Mouse (Mus musculus): ENCODE data around the gene Cldn3. TPM values are rescaled to one million over a fixed set of nuclear protein-coding genes. Genes with fewer than 3 reads are reported as not detected.

Gene Cldn3
- polyA plus RNA-seq, 1 experiment from 2014 or later, result 16.2 TPM

DNA sequence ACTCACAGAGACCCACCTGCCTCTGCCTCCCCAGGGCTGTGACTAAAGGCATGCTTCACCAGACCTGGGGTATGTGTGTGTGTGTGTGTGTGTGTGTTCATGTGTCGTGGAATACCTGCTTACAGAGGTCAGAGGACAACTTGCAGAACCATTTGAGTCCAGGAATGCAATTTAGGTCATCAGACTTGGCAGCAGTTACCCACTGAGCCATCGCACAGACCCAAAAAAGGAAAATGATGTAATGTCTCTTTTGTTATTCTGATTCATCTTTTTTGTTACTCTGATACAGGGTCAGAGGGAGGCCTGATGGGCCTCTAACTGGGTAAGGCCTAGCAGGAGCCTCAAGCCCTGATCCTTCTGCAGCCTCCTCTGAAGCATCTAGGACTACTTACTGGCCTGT is 43.3 kb upstream of the Cldn3 start:
- no peak overlapping the region for H3K4me2 ChIP-seq (replicated peaks; ENCODE audit: low read depth)
- 53% methylated on average over 2 of the region's 2 CpGs for WGBS
- H3K27ac ChIP-seq (replicated peaks), result no peak overlapping the region

DNA sequence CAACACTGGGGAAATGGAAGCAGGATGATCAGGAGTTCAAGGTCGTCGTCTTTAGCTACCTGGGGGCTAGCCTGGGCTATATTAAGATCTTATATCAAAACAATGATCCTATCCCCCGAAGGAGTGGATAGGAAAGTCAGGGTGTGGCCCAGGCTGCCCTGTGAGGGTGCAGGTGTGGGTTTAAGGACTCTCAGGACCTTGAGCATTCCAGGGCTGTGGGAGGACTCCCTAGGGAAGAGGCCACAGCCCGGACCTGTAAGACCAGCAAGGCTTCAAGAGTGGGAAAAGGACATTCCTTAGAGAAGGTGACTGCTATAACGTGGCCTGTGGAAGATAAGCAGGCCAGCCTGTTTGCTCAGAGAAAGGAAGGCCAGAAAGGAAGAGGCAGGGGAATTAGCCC is 41.8 kb upstream of the Cldn3 start:
- ATAC-seq (ENCODE audit: low FRiP score, low TSS enrichment) (no peak), DNase-seq (ENCODE audit: low spot score) (no peak)
- Histone ChIP-seq H3K27ac (replicated peaks) (no peak overlapping the region), H3K4me1 (replicated peaks; ENCODE audit: control insufficient read depth, insufficient read depth) (peaks cover 6% of the 10 kb centered on the region; the same call in 1 of the 2 replicates), H3K27me3 (ENCODE audit: control insufficient read depth, insufficient read depth, low read length) (no peaks in the 10 kb centered on the region), H3K9ac (ENCODE audit: low read length) (no peak overlapping the region), H3K4me2 (replicated peaks; ENCODE audit: low read depth) (no peak overlapping the region), H3K9me3 (ENCODE audit: control insufficient read depth, low read length) (no peaks in the 10 kb centered on the region), H3K36me3 (ENCODE audit: control insufficient read depth, insufficient read depth, low read length) (no peaks in the 10 kb centered on the region), H3K4me3 (ENCODE audit: low read depth, low read length) (no peak overlapping the region)
- 53% methylated on average over 5 of the region's 5 CpGs for WGBS
- TF ChIP-seq CTCF (IDR thresholded peaks at IDR 0.05; ENCODE audit: low read depth), result no peak
- TF ChIP-seq EP300 (optimal IDR thresholded peaks at IDR 0.05), result no peak

More for the DNA sequence above, 43.3 kb upstream of the Cldn3 start:
- DNase-seq (ENCODE audit: low spot score), result no peak
- H3K36me3 ChIP-seq (ENCODE audit: control insufficient read depth, insufficient read depth, low read length), result no peaks in the 10 kb centered on the region
- TF ChIP-seq EP300 (optimal IDR thresholded peaks at IDR 0.05), result no peak
- no peak for TF ChIP-seq CTCF (IDR thresholded peaks at IDR 0.05; ENCODE audit: low read depth)
- H3K4me3 ChIP-seq (ENCODE audit: low read depth, low read length), result no peak overlapping the region
- no peaks in the 10 kb centered on the region for H3K9me3 ChIP-seq (ENCODE audit: control insufficient read depth, low read length)
- peaks cover 6% of the 10 kb centered on the region; the same call in 1 of the 2 replicates for H3K4me1 ChIP-seq (replicated peaks; ENCODE audit: control insufficient read depth, insufficient read depth)
- H3K27me3 ChIP-seq (ENCODE audit: control insufficient read depth, insufficient read depth, low read length), result no peaks in the 10 kb centered on the region
- ATAC-seq (ENCODE audit: low FRiP score, low TSS enrichment), result no peak
- H3K9ac ChIP-seq (ENCODE audit: low read length), result no peak overlapping the region

DNA sequence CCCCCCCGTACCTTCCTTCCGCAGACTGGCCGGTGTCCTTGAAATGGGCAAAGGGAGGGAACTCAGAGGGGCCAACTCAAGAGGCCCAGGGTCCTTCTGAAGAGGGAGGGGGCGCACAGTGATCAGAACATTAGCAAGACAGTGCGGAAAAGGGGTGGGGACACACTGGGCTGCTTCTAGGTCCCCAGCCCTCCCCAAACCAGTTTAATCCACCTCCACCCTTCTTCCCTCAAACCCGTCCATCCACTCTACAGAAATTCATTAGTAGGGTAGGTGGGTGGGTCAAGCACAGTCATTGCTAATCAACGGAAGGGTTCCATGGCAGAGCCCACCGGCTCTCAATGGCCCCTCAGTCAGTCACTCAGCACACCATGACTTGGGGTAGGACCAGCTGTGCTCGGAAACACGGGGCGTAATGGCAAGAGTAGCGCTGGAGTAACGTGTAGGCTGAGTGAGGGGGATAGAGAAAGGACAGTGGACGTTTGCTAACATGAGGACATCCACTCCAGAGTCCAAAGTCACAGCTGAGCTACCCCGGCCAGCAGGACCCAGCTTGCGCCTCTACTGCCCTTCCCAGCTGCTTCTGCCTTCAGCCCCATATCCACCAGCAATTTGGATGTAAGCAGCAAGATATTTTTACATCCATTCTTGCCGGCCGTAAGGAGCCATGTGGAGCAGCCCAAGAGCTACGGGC is 40.6 kb upstream of the Cldn3 start:
- 43% methylated on average over 16 of the region's 19 CpGs for whole genome bisulfite sequencing

DNA sequence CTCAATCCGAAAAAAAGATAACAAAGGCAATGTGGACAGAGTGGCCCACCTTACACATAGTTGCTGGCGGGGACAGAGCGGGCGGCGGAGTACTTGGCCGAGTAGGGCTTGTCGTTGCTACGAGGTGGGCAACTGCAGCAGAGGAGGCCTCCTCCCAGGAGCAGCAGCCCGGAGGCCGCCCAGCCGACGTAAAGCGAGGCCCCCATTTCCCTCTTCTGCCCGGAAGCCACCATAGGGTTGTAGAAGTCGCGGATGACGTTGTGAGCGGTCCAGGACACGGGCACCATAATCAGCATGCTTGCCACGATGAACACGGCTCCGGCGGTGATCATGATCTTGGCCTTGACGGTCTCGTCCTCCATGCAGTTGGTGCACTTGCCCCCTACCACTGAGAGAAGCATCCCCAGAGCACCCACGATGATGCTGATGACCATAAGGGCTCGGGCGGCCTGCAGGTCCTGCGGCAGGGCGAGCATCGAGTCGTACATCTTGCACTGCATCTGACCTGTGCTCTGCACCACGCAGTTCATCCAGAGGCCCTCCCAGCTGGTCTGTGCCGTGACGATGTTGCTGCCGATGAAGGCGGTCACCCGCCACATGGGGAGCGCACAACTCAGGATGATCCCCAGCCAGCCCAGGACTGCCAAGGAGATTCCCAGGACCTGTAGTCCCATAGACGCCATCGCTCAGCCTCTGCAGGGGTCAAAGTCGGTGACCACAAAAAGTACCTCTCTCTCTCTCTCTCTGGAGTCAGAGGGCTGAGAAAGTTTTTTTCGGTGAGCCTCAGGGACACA is 39.8 kb upstream of the Cldn3 start:
- H3K27ac ChIP-seq (replicated peaks), result peak overlapping the region; percentile 81
- DNase-seq (ENCODE audit: low spot score), result no peak
- no peaks in the 10 kb centered on the region for H3K36me3 ChIP-seq (ENCODE audit: control insufficient read depth, insufficient read depth, low read length)
- peak overlapping the region; percentile 41 for H3K4me3 ChIP-seq (ENCODE audit: low read depth, low read length)
- H3K27me3 ChIP-seq (ENCODE audit: control insufficient read depth, insufficient read depth, low read length), result no peaks in the 10 kb centered on the region
- ATAC-seq (ENCODE audit: low FRiP score, low TSS enrichment), result peak; percentile 22
- no peak for TF ChIP-seq CTCF (IDR thresholded peaks at IDR 0.05; ENCODE audit: low read depth)
- no peaks in the 10 kb centered on the region for H3K9me3 ChIP-seq (ENCODE audit: control insufficient read depth, low read length)
- 26% methylated on average over 43 of the region's 43 CpGs for WGBS
- peak overlapping the region; percentile 59 for H3K9ac ChIP-seq (ENCODE audit: low read length)
- H3K4me2 ChIP-seq (replicated peaks; ENCODE audit: low read depth), result peak overlapping the region; percentile 47
- peaks cover 9% of the 10 kb centered on the region; the same call in 1 of the 2 replicates for H3K4me1 ChIP-seq (replicated peaks; ENCODE audit: control insufficient read depth, insufficient read depth)

More for the DNA sequence above, 40.6 kb upstream of the Cldn3 start:
- Histone ChIP-seq H3K4me2 (replicated peaks; ENCODE audit: low read depth) (peak overlapping the region; percentile 47), H3K36me3 (ENCODE audit: control insufficient read depth, insufficient read depth, low read length) (no peaks in the 10 kb centered on the region), H3K4me1 (replicated peaks; ENCODE audit: control insufficient read depth, insufficient read depth) (peaks cover 6% of the 10 kb centered on the region; the same call in 1 of the 2 replicates), H3K9me3 (ENCODE audit: control insufficient read depth, low read length) (no peaks in the 10 kb centered on the region), H3K4me3 (ENCODE audit: low read depth, low read length) (peak overlapping the region; percentile 41), H3K27ac (replicated peaks) (peak overlapping the region; percentile 81; the same call in 1 of the 2 replicates), H3K27me3 (ENCODE audit: control insufficient read depth, insufficient read depth, low read length) (no peaks in the 10 kb centered on the region), H3K9ac (ENCODE audit: low read length) (peak overlapping the region; percentile 59)
- no peak for DNase-seq (ENCODE audit: low spot score)
- no peak for ATAC-seq (ENCODE audit: low FRiP score, low TSS enrichment)
- no peak for TF ChIP-seq CTCF (IDR thresholded peaks at IDR 0.05; ENCODE audit: low read depth)
- no peak for TF ChIP-seq EP300 (optimal IDR thresholded peaks at IDR 0.05)

DNA sequence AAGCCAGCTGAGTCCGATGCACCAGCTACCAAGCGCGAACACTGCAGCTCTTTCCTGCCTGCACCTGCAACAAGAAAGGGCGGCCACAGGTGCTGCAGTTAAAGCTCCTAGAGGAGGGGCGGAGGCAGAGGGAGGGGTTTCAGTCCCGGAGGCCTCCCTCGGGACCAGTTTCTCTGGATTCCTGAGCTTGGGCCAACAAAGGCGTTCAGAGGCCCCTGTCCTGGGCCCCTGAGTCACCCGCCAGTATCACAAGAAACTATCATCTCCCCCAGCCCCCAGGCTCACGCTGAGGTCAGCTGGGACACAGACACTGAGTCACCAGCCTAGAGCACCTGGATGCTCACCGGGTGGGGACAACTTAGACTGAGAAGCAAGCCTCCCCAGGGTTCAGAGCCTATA is 39.2 kb upstream of the Cldn3 start, which contains the start of gene Cldn4:
TSS of gene Cldn4 (minus strand) at position 78 of the 399 bp plus-strand sequence.
- Histone ChIP-seq H3K9me3 (ENCODE audit: control insufficient read depth, low read length) (no peaks in the 10 kb centered on the region), H3K36me3 (ENCODE audit: control insufficient read depth, insufficient read depth, low read length) (no peaks in the 10 kb centered on the region), H3K9ac (ENCODE audit: low read length) (peak within 1 kb of the TSS; percentile 59), H3K4me2 (replicated peaks; ENCODE audit: low read depth) (peak within 1 kb of the TSS; percentile 47), H3K27me3 (ENCODE audit: control insufficient read depth, insufficient read depth, low read length) (no peaks in the 10 kb centered on the region), H3K4me3 (ENCODE audit: low read depth, low read length) (peak within 1 kb of the TSS; percentile 41), H3K27ac (replicated peaks) (peak within 1 kb of the TSS; percentile 81), H3K4me1 (replicated peaks; ENCODE audit: control insufficient read depth, insufficient read depth) (peaks cover 12% of the 10 kb centered on the region; the same call in 1 of the 2 replicates)
- peak; percentile 87 for TF ChIP-seq EP300 (optimal IDR thresholded peaks at IDR 0.05)
- no peak for TF ChIP-seq CTCF (IDR thresholded peaks at IDR 0.05; ENCODE audit: low read depth)
- 21% methylated on average over 11 of the region's 11 CpGs for WGBS
- DNase-seq (ENCODE audit: low spot score) (peak; percentile 87), ATAC-seq (ENCODE audit: low FRiP score, low TSS enrichment) (peak; percentile 77)
